Mouse (Mus musculus): ENCODE results near the gene Tmem108. TPM values are rescaled to one million over a fixed set of nuclear protein-coding genes. Genes with fewer than 3 reads are reported as not detected.

The Tmem108 gene
- total RNA-seq, 2 experiments from 2014 or later: 41.6 to 43.7 TPM

DNA sequence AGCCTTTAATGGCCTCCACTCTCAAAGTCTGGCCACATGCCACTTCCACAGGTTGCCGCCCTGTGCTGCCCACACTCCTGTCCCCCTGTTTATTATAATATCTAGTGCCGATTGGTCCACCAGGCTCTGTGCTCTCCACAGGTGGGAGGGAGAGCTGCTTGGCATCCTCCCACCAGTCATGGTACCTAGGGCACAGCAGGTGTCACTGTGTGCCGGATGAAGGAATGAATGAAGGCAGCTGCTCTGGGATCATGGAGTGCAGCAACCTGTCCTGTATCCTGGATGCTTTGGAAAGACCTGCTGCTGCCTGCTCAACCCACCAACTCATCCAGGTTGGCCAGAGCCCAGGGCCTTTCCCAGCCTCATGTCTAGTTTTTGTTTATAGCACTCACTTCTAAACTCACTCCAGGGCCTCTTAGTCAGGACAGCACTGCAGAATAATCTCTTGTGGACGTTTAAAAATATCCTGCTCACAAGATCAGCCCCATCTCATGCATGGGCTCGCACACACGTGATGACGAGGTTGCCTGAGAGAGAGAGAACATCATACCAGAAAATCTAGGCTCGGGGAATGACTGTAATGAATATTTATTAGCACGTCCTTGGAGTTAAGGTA lies 182.1 kb downstream of the Tmem108 start:
- DNase-seq (ENCODE audit: extremely low spot score in 1 of 2, low spot score in 2 of 2): no peak
- intact Hi-C loops (cut with DNase I): no loop called here

DNA sequence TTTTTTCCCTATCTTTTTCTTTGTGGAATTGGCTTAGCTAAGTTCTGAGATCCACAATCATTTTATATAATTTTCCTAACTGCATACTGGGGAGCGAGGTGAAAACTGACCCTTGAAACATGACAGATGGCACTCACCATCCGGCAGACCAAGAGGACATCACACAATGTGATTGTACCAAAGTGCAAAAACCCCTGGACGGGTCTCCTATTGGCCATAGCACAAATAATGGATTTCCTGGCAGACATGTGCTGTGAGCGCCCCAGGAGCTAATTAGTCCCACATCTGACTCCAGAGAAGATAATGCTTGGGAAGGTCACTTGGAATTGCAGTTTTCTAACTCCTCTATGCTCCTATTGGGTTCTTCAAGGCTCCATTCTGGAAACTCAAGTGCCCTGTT lies 183.9 kb downstream of the Tmem108 start:
- DNase-seq (ENCODE audit: extremely low spot score in 1 of 2, low spot score in 2 of 2): no peak
- intact Hi-C loops (cut with DNase I): no loop called here

DNA sequence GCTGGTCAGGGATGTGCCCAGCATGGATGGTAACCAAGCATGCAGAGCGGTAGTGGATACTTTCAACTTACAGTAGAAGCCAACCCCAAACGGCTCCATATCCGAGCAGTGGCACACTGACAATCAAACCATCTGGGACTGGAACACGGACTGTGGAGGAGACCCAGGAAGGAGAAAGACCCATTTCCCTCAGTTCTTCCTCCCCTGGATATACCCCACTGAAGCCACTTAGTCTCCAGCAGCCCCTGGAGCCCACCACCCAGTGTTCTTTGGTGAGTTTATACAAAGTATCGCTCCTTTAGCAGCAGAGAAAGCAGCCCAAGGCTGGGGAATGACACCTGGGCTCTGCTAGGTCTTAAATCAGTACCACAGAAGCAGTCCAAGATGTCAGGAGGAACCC lies 184.5 kb downstream of the Tmem108 start:
- intact Hi-C loops (cut with DNase I): no loop called here
- no peak for DNase-seq (ENCODE audit: extremely low spot score in 1 of 2, low spot score in 2 of 2)

DNA sequence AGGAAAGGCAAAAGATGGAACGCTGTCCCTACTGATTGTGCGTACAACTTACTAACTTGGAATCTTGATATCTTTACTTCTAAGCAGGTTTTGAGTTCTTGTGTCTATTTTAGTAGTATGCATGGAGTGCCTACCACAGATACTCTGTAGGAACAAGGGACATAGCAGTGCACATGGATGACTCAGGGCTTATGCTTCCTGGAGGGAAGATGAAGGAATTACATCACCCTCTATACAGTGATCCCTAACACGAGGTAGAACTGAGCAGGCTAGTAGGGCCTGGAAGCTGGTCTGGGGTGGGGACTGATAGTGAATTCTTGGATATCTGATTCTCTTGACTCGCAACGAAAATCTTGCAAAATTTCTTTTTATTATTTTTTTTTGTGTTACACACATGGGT lies 185.7 kb downstream of the Tmem108 start:
- DNase-seq (ENCODE audit: extremely low spot score in 1 of 2, low spot score in 2 of 2): no peak
- intact Hi-C loops (cut with DNase I): no loop called here

DNA sequence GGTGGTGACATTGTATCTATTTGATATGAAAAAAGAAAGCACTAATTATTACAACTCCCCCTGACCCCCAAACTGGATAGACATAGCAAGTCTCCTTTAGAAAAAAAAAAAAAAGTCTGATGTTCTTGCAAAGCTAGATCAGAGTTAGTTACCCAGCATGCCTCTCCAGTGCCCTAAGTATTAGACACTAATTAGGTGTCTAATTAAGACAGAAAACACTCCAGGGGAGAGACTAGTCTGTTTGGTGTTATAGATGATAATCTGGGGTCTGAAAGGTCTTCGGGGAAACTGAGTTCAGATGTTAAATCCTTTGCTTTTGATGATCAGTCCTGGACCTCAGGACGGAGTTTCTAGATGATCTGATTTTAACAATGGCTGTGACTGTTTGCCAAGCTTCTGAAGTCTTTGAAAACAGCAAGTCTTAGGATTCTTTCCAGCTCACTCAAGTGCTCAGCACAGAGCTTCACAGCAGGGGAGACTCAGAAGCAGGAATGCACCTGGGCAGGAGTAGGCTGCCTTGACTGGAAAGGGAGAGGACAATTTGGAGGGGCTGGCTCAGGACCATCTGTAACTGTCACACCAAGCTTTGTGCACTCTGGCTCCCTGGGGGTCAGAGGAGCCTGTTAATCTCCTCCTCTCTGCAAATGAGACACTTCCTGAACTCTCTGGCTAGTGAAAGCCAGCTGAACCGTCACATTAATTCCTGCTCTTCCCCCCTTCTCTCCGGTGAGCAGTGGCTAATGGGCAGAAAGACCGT lies 187.5 kb downstream of the Tmem108 start:
- no peak for DNase-seq (ENCODE audit: extremely low spot score in 1 of 2, low spot score in 2 of 2)
- intact Hi-C loops (cut with DNase I): no loop called here

DNA sequence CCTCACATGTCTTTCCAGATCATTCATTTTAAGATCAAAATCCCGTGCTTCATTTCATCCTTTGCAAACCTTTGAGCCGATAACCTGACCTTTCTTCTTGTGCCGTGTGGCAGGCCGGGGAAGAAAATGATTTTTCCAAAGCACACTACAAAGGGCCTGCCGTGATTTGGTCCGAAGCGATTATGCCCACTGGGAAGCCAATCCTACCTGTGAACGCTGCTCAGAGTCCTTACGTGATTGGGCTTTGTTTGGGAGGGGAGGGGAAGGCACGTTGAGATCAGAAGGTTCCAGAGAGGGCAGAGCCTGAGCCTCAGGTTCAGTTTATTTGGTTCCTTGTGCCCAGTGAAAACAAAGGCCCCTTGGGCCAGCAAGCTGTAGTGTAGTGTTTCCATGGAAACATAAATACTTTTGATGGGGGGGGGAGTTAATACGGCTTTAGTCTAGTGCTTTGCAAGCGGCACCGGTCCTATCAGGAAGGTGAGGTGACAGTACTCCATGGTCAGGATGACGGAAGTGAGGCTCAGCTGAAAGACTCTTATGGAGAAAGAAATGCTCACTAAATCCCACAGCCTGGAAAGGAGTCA lies 191.4 kb downstream of the Tmem108 start:
- DNase-seq (ENCODE audit: extremely low spot score in 1 of 2, low spot score in 2 of 2): no peak
- intact Hi-C loops (cut with DNase I): no loop called here

DNA sequence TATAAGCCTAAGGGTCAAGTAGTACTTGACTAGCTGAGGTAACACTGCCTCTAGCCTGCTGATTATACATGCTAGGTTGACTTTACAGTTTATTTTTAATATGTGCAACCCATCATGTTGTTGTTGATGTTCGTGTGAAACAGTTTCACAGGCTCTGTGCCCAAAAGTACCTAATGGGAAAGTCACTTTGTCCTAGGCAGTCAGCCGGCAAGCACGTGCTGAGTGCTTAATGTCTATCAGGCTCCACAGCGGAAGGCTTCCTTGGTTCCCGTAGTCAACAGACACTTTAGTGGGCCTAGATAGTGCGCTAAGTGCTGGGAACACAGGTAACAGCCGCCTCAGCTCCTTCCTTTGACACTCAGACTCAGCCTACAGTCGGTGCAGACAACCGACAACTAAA lies 192.7 kb downstream of the Tmem108 start:
- DNase-seq (ENCODE audit: extremely low spot score in 1 of 2, low spot score in 2 of 2): no peak
- intact Hi-C loops (cut with DNase I): no loop called here

DNA sequence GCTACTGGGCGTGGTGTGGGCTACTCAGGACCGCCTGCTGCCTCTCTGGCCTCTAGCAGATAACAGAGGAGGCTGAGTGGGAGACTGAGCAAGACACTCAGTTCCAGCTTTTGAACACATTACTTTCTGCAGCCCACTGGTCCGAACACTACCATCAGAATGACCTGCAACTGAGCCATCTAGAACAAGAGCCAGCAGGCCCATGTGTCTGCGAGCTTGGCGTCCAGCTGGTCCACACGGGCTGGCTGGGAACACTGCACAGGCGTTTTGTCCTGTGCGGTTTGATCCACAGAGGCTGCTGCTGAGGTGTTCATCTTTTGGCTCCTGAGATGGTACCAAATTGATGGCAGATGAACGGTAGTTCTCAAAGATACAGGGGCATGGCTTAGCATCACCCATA lies 196.5 kb downstream of the Tmem108 start:
- DNase-seq (ENCODE audit: extremely low spot score in 1 of 2, low spot score in 2 of 2): no peak
- intact Hi-C loops (cut with DNase I): no loop called here

DNA sequence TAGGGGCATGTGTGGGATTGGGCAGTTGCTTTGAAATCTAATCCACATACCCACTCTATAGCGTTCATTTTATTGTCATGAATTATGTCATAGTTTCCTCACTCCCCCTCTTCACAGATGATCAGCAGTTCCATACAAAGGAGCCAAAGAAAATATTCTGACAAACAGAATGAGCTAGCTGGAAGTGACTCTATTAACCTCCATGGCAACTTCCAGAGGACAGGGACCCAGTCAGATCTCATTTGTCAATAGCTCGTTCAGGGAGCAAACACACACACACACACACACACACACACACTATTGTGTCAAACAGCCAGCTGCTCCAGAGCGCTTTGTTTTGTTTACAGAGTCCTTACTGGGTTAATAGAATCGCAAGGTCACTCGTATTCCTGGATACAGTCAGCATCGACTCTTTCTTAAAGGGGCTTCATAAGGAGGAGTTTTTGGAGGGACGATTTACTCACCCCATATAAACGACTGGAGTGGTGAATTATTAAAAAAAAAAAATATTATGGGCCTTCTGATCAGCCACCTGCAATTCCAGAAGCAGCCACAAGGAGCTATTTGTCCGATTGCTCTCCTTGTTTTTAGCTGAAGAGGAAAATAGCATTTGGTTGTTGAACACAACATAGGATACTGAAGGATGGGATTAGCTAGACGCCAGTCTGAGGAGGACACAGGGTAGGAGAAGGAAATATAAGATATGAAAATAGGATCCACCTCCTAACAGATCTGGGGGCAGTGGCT lies 197.6 kb downstream of the Tmem108 start:
- intact Hi-C loops (cut with DNase I): no loop called here
- DNase-seq (ENCODE audit: extremely low spot score in 1 of 2, low spot score in 2 of 2): peak in 1 of 2 experiments; percentile 59

DNA sequence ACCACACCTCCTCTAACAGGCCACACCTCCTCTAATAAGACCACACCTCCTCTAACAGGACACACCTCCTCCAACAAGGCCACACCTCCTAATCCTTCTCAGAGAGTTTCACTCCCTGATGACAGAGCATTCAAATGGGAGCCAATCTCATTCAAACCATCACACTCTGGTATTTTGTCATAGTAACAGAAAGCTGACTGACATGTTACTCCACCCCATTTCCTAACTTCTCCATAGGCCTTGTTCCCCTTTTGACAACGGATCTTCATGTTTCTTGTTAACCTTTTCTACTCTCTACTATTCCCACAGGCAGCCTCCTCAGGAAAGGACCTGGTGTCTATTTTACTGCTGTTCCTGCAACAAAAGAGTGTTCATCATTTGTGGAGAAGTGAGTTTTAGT lies 199.6 kb downstream of the Tmem108 start:
- intact Hi-C loops (cut with DNase I): no loop called here
- DNase-seq (ENCODE audit: extremely low spot score in 1 of 2, low spot score in 2 of 2): no peak

DNA sequence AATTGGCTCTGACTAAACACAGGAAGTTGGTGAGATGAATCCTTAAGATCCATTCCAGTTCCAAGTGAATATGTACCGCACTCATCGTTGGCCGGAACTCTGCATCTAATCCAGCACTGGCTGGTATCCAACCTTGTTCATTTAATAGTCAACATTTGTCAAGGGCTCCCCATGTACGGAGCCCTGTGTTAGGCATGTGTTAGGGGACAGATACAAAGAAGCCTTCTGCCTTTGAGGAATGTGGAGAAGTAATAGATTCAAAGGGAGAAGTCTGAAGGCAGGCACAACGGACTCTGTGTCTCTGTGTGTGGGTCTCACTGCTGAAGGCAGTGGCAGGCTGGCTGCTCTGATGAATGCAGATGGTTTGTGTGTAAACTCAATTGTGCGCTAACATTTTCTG lies 202.9 kb downstream of the Tmem108 start:
- DNase-seq (ENCODE audit: extremely low spot score in 1 of 2, low spot score in 2 of 2): peak in 1 of 2 experiments; percentile 54
- intact Hi-C loops (cut with DNase I): loop anchor here (5.0 kb wide), 1 partner anchor 56 kb away; no protein-coding TSS in a partner anchor

DNA sequence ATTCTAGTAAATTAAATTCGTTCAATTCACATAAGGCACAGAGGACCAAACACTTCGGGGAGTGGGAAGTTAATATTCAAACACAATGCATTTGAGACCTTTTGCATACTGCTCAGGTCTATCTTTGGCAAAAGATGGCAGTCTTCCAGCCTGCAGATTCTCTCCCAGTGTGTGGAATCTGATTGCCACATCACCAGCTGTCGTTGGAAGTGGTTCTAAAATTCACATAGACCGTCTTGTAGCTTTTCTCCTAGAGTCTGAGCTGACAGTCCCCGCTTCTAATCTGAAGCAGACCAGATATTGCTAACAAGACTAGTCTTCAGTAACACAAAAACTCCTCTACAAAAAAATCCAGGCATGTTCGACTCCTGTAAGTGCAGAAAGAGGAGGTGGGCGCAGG lies 203.4 kb downstream of the Tmem108 start:
- intact Hi-C loops (cut with DNase I): loop anchor here (5.0 kb wide), 1 partner anchor 56 kb away; no protein-coding TSS in a partner anchor

DNA sequence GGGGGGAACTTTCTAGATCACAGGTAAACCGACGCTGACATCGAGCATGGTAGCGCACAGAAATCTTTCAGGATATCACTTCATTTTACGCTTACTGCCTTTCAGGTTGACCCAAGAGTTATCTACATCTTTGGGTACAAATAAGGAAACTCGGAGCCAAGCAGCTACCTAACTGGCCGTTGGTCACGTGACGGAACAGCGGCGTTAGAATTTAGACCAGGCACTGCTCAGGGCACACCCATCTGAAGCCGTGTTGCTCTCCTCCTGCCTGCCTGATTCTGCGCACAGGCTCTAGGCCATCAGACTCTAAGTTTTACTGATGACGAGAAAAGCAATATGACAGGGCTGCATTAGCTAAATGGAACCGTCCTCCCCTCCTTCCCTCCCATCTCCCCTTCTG lies 204.6 kb downstream of the Tmem108 start:
- DNase-seq (ENCODE audit: extremely low spot score in 1 of 2, low spot score in 2 of 2): no peak
- intact Hi-C loops (cut with DNase I): loop anchor here (5.0 kb wide), 1 partner anchor 55 kb away; no protein-coding TSS in a partner anchor

More for the DNA sequence above, 203.4 kb downstream of the Tmem108 start:
- DNase-seq (ENCODE audit: extremely low spot score in 1 of 2, low spot score in 2 of 2): peak; percentile 55 to 71

DNA sequence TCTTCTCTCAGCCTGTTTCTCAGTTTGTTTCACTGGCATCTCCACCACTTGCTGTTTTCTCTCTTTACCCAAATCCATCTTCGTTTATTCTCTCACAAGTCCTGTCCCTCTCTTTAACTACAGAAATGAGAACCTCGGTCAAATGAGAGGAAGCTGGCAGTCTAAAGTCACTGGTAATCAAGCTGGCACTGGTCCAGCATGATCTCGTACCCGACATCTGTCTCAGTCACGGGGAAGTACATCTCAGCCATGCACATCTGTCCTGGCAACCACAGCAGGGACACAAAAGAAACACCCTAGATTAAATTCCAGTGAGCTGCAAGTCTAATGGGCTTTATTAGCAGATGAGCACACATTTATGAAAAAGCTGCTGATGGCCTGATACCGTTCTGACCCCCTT lies 206.3 kb downstream of the Tmem108 start:
- intact Hi-C loops (cut with DNase I): loop anchor here (5.0 kb wide), 1 partner anchor 53 kb away; no protein-coding TSS in a partner anchor
- DNase-seq (ENCODE audit: extremely low spot score in 1 of 2, low spot score in 2 of 2): no peak

DNA sequence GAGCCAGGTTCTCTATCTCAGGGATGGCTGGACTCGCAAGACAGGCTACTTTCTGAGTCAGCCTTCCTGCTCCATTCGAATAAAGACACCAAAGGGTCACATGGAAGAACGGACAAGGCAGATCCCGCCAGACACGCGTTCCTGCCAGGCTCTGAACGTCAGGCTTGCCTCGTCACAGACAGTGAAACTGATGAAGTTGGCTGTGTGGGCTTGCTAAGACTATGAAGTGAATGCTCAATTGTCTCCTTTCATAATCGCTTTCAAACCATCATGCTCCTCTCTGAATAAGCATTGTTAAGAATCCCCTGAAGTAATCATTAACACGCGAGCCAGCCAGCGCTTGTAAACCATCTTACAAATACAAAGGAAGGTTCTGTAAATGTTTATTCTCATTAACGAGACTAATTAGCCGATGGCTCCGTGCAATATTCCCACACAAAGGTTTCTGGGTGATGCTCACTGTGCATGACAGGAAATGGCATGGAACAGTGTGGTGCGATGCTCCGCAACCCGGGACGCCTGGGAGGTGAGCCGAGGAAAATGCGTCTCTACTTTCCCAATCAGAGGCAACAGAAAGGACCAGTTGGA lies 210.9 kb downstream of the Tmem108 start:
- intact Hi-C loops (cut with DNase I): no loop called here
- no peak for DNase-seq (ENCODE audit: extremely low spot score in 1 of 2, low spot score in 2 of 2)

DNA sequence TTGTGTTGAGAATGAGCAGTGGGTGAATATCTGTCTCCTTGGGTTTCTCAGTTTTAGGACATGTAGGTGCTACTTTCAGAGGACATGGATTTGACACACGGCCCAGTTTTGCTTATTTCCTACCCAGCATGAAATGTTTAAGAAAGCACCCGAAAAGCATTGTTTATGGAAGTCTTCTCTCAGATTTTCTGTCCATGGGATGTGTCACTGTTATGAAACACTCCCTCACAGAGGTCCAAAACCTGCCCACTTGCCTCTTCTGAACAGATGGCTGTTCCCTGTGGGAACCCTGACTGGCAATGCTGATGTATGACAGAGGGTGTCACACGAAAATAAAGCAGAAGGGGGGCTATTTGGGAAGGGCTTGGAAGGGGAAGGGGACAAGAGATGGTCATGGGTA lies 212.5 kb downstream of the Tmem108 start:
- intact Hi-C loops (cut with DNase I): no loop called here
- DNase-seq (ENCODE audit: extremely low spot score in 1 of 2, low spot score in 2 of 2): no peak

DNA sequence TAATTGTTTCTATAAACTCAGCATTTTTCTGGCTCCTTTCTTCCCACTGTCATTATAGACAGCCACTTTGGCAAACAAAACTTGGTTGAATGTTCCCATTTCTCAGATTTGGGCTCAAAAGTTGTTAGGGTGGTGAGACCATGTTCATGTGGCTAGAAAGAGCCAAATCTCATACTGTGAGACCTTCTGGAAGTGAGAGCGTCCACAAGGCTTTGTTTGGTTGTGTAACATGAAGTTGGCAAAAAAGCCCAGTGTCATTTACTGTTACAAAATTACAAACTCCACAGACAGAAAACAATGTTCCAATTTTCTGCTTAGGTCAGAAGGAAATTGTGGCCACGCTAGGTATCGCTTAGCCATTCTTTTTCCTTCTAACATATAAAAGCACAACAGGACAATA lies 213.0 kb downstream of the Tmem108 start:
- DNase-seq (ENCODE audit: extremely low spot score in 1 of 2, low spot score in 2 of 2): no peak
- intact Hi-C loops (cut with DNase I): no loop called here

DNA sequence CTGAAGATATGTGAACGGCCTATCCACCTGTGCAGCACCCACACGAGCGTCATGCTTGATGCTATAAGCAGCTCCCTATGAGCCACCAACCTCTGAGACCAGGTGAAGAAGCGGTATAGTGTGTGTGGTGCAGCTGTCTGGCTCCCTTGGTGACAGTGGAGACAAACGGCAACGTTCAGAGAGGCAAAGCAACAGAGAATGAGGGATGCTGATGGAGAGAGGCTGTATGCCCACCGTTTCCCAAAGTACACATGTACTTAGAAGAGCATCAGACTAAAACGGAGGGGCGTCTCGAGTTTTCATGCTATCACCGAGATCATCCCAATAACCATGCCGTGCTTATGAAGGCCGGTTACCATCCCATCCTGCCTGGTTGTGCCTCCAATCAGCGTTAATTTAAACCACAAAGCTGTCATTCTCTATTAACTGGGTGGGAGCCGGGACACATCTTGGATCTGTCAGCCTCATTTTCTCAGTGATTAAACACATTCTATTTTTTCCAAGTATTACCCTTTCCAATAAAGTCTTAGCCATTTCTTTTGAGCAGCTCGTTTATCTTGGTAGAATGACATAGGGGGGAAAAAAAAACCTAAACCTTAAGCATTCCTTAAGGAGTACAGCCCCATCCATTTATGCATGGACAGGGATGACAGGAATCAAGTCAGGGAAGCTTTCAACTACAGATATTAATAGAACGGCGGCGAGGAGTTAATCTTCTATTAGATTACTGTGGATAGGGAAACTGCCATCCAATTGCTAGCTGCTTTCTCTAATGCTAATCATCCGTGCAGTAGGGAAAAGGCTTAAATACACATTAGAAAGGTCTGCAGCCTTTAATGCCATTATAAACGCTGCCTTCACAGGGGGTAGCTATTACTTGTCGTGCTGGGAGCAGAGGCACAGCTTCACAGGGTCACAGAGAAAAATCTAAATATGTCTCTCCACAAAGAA lies 214.7 kb downstream of the Tmem108 start:
- intact Hi-C loops (cut with DNase I): no loop called here

More for the DNA sequence above, 214.7 kb downstream of the Tmem108 start:
- DNase-seq (ENCODE audit: extremely low spot score in 1 of 2, low spot score in 2 of 2): no peak

All from left cerebral cortex, postnatal 10 days (tissue).